Mouse (Mus musculus) MEL (cell line): ENCODE measurements around the gene Mrpl58. TPM values are rescaled to one million over a fixed set of nuclear protein-coding genes. Genes with fewer than 3 reads are reported as not detected.

Experiments
- DNase-seq: peaks from one replicate; pipeline ENCODE4 v3.0.0; 2011; ENCODE audit warnings: low read depth, low spot score
- H3K27ac ChIP-seq: 2 replicates; pipeline ENCODE4 v1.5.1; 2012; ENCODE audit warnings: low read depth, mild to moderate bottlenecking, control low read depth, low read length, moderate library complexity; ENCODE audit not compliant: control insufficient read depth
- H3K27me3 ChIP-seq, 2 experiments: fragments of 150-350 bp in 1 of 2; sonication (generic) in 1 of 2; 2 replicates each; pipeline ENCODE4 v1.6.1; 2012; ENCODE audit warnings: low read length in 2 of 2, mild to moderate bottlenecking in 2 of 2, improper control_type of control experiment in 1 of 2, moderate library complexity in 1 of 2; ENCODE audit not compliant: insufficient read depth in 2 of 2, control insufficient read depth in 1 of 2
- H3K36me3 ChIP-seq, 2 experiments: 2 replicates each; pipeline ENCODE4 v1.6.1; 2012 to 2014; ENCODE audit warnings: low read length in 2 of 2, improper control_type of control experiment in 1 of 2, inconsistent platforms in 1 of 2, mild to moderate bottlenecking in 1 of 2; ENCODE audit not compliant: insufficient read depth in 2 of 2, control insufficient read depth in 1 of 2
- H3K4me1 ChIP-seq, 2 experiments: fragments of 150-350 bp in 1 of 2; sonication (generic) in 1 of 2; 2 replicates each; pipeline ENCODE4 v1.6.1; 2012; ENCODE audit warnings: low read length in 2 of 2, improper control_type of control experiment in 1 of 2, mild to moderate bottlenecking in 1 of 2; ENCODE audit not compliant: insufficient read depth in 2 of 2, control insufficient read depth in 1 of 2
- H3K4me3 ChIP-seq, 2 experiments: fragments of 150-350 bp in 1 of 2; sonication (generic) in 1 of 2; 2 replicates each; pipeline ENCODE4 v1.5.1; 2012; ENCODE audit warnings: low read depth in 2 of 2, low read length in 2 of 2, mild to moderate bottlenecking in 2 of 2, moderate library complexity in 2 of 2, control low read depth in 1 of 2, improper control_type of control experiment in 1 of 2; ENCODE audit not compliant: control insufficient read depth in 1 of 2, insufficient read depth in 1 of 2
- H3K79me2 ChIP-seq: 2 replicates; pipeline ENCODE4 v1.6.1; 2012; ENCODE audit warnings: mild to moderate bottlenecking, low read length, moderate library complexity; ENCODE audit not compliant: control insufficient read depth, poor library complexity, insufficient read depth
- H3K9ac ChIP-seq: 2 replicates; pipeline ENCODE4 v1.6.1; 2012; ENCODE audit warnings: low read depth, mild to moderate bottlenecking, control low read depth, low read length, moderate library complexity; ENCODE audit not compliant: control insufficient read depth, poor library complexity, severe bottlenecking
- H3K9me3 ChIP-seq: fragments of 150-350 bp; sonication (generic); replicated peaks from 2 replicates; pipeline ENCODE4 v1.6.1; 2012; ENCODE audit warnings: mild to moderate bottlenecking, low read length, improper control_type of control experiment, moderate library complexity; ENCODE audit not compliant: insufficient read depth
- BHLHE40 ChIP-seq: IDR thresholded peaks from 2 replicates; pipeline ENCODE4 v1.6.1; 2012; ENCODE audit warnings: low read depth, mild to moderate bottlenecking, inconsistent platforms, low read length, improper control_type of control experiment, borderline replicate concordance
- CTCF ChIP-seq, 3 experiments: IDR thresholded peaks in 2 of 3; conservative IDR thresholded peaks in 1 of 3; 2 replicates each; pipeline ENCODE4 v1.5.1; 2011 to 2012; ENCODE audit warnings: low read length in 3 of 3, low read depth in 2 of 3, mild to moderate bottlenecking in 2 of 3, improper control_type of control experiment in 1 of 3, inconsistent platforms in 1 of 3, mixed read lengths in 1 of 3, moderate library complexity in 1 of 3; ENCODE audit not compliant: control insufficient read depth in 1 of 3, insufficient read depth in 1 of 3, poor library complexity in 1 of 3, severe bottlenecking in 1 of 3
- EP300 ChIP-seq, 2 experiments: IDR thresholded peaks; 2 replicates each; pipeline ENCODE4 v1.6.1; 2011; ENCODE audit warnings: improper control_type of control experiment in 2 of 2, low read length in 2 of 2, low read depth in 1 of 2, mild to moderate bottlenecking in 1 of 2
- GABPA ChIP-seq: IDR thresholded peaks from 2 replicates; pipeline ENCODE4 v1.6.1; 2012; ENCODE audit warnings: low read depth, mild to moderate bottlenecking, inconsistent platforms, low read length, improper control_type of control experiment, moderate library complexity
- GATA1 ChIP-seq: IDR thresholded peaks from 2 replicates; pipeline ENCODE4 v1.6.1; 2011; ENCODE audit warnings: low read depth, low read length, improper control_type of control experiment
- JUND ChIP-seq: IDR thresholded peaks from 2 replicates; pipeline ENCODE4 v1.6.1; 2011; ENCODE audit warnings: low read depth, mild to moderate bottlenecking, improper control_type of control experiment, low read length
- MXI1 ChIP-seq: IDR thresholded peaks from 2 replicates; pipeline ENCODE4 v1.6.1; 2011; ENCODE audit warnings: mild to moderate bottlenecking, low read depth, low read length, improper control_type of control experiment
- NELFE ChIP-seq: IDR thresholded peaks from 2 replicates; pipeline ENCODE4 v1.6.1; 2011; ENCODE audit warnings: low read depth, low read length, improper control_type of control experiment
- NRF1 ChIP-seq: IDR thresholded peaks from 2 replicates; pipeline ENCODE4 v1.6.1; 2014; ENCODE audit warnings: low read depth, mild to moderate bottlenecking, inconsistent platforms, low read length, improper control_type of control experiment, moderate library complexity; ENCODE audit not compliant: poor library complexity, insufficient read depth, severe bottlenecking
- POLR2A ChIP-seq, 2 experiments: IDR thresholded peaks; 2 replicates each; pipeline ENCODE4 v1.6.1; 2011 to 2012; ENCODE audit warnings: low read length in 2 of 2, mild to moderate bottlenecking in 2 of 2, control low read depth in 1 of 2, improper control_type of control experiment in 1 of 2, low read depth in 1 of 2, moderate library complexity in 1 of 2; ENCODE audit not compliant: control insufficient read depth in 1 of 2, insufficient read depth in 1 of 2, poor library complexity in 1 of 2
- POLR2AphosphoS5 ChIP-seq: IDR thresholded peaks from 2 replicates; pipeline ENCODE4 v1.6.1; 2012; ENCODE audit warnings: low read depth, borderline replicate concordance, mild to moderate bottlenecking, inconsistent platforms, low read length, moderate library complexity, mixed read lengths
- RAD21 ChIP-seq: IDR thresholded peaks from 2 replicates; pipeline ENCODE4 v1.6.1; 2011; ENCODE audit warnings: mild to moderate bottlenecking, low read depth, low read length, improper control_type of control experiment
- SIN3A ChIP-seq: IDR thresholded peaks from 2 replicates; pipeline ENCODE4 v1.6.1; 2012; ENCODE audit warnings: low read length, improper control_type of control experiment, inconsistent platforms
- TCF12 ChIP-seq: IDR thresholded peaks from 2 replicates; pipeline ENCODE4 v1.6.1; 2014; ENCODE audit warnings: low read depth, mild to moderate bottlenecking, inconsistent platforms, low read length, improper control_type of control experiment, moderate library complexity
- polyA plus RNA-seq, 2 experiments: library from polyadenylated mRNA; stranded (reverse) in 1 of 2; unstranded in 1 of 2; fragments of >175 nt in 1 of 2; fragments of >200 nt in 1 of 2; gene quantifications; 2 replicates each; pipeline versions ENCODE4 v1.2.1 to v1.2.4; 2012; ENCODE audit warnings: low replicate concordance in 2 of 2, low read depth in 1 of 2; ENCODE audit not compliant: insufficient read length in 2 of 2, insufficient read depth in 1 of 2, missing spikeins in 1 of 2
- total RNA-seq: library from RNA; depleted of rRNA; stranded (reverse); fragments of 300-350 nt; gene quantifications from 2 replicates; pipeline ENCODE4 v1.2.3, GENCODE M21; 2012

The Mrpl58 gene
- total and polyA plus RNA-seq, 3 experiments: 137 TPM; not detected in 1

GRCm38 (mm10) chr11:115377254-115377653 lies 26.3 kb upstream of the Mrpl58 start (continued):
- TF ChIP-seq POLR2AphosphoS5: no peak

DNA sequence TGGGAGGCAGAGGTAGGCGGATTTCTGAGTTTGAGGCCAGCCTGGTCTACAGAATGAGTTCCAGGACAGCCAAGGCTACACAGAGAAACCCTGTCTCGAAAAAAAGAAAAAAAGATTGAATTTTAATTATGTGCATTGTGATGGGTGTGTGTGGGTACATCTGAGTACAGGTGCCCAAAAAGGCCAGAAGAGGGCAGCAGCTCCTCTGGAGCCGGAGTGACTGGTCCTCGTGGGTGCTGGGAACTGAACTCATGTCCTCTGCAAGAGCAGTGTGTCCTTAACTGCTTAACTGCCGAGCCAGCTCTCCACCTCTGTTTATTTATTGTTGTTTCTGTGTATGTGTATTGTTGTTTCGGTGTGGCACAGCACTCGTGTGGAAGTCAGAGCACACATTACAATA lies 25.7 kb upstream of the Mrpl58 start:
- Histone ChIP-seq H3K27ac (no peak overlapping the region), H3K36me3 (peaks cover 0 to 3% of the 10 kb centered on the region in 2 experiments; a peak in 1 of 4 replicates), H3K27me3 (peaks cover 3 to 7% of the 10 kb centered on the region in 2 experiments; a peak in 2 of 4 replicates), H3K9me3 (no peaks in the 10 kb centered on the region), H3K9ac (no peak overlapping the region), H3K4me3 (no peak overlapping the region), H3K4me1 (peaks cover 6 to 12% of the 10 kb centered on the region in 2 experiments; a peak in 3 of 4 replicates), H3K79me2 (peaks cover 4% of the 10 kb centered on the region; the same call in 1 of the 2 replicates)
- peak; percentile 48 for DNase-seq
- TF ChIP-seq EP300 (IDR thresholded peaks at IDR 0.05; ENCODE audit: low read depth in 1 of 2, low read length in 2 of 2) (no peak), RAD21 (peak; percentile 20), CTCF (IDR thresholded peaks at IDR 0.05 in 2 of 3, conservative IDR thresholded peaks at IDR 0.05 in 1 of 3; ENCODE audit: control insufficient read depth in 1 of 3, insufficient read depth in 1 of 3, low read depth in 2 of 3, low read length in 3 of 3, poor library complexity in 1 of 3, severe bottlenecking in 1 of 3) (peak; percentile 15 to 62 (median 43); a peak in 5 of 6 replicates), MXI1 (no peak), POLR2A (IDR thresholded peaks at IDR 0.05; ENCODE audit: control insufficient read depth in 1 of 2, insufficient read depth in 1 of 2, low read depth in 1 of 2, low read length in 2 of 2, poor library complexity in 1 of 2) (no peak)

GRCm38 (mm10) chr11:115381276-115381675 lies 22.3 kb upstream of the Mrpl58 start:
- no peak for TF ChIP-seq NRF1
- no peak for TF ChIP-seq JUND
- no peak for TF ChIP-seq NELFE
- no peak for TF ChIP-seq SIN3A
- TF ChIP-seq TCF12: no peak
- no peak for TF ChIP-seq GABPA
- TF ChIP-seq POLR2A (IDR thresholded peaks at IDR 0.05; ENCODE audit: control insufficient read depth in 1 of 2, insufficient read depth in 1 of 2, low read depth in 1 of 2, low read length in 2 of 2, poor library complexity in 1 of 2): no peak
- TF ChIP-seq GATA1: no peak
- no peak for TF ChIP-seq CTCF (IDR thresholded peaks at IDR 0.05 in 2 of 3, conservative IDR thresholded peaks at IDR 0.05 in 1 of 3; ENCODE audit: control insufficient read depth in 1 of 3, insufficient read depth in 1 of 3, low read depth in 2 of 3, low read length in 3 of 3, poor library complexity in 1 of 3, severe bottlenecking in 1 of 3)
- no peak for TF ChIP-seq BHLHE40
- no peaks in the 10 kb centered on the region for H3K27me3 ChIP-seq
- no peak overlapping the region for H3K27ac ChIP-seq
- H3K36me3 ChIP-seq: peaks cover 0 to 13% of the 10 kb centered on the region in 2 experiments; a peak in 2 of 4 replicates
- peaks cover 4% of the 10 kb centered on the region; the same call in 1 of the 2 replicates for H3K79me2 ChIP-seq
- H3K9ac ChIP-seq: peak overlapping the region; percentile 34; the same call in 1 of the 2 replicates
- no peaks in the 10 kb centered on the region for H3K9me3 ChIP-seq
- H3K4me1 ChIP-seq: peaks cover 14 to 27% of the 10 kb centered on the region in 2 experiments; a peak in 3 of 4 replicates
- peak overlapping the region; percentile 84 to 88 for H3K4me3 ChIP-seq
- DNase-seq: no peak
